14 mouse cellular contexts compared by ENCODE assay signal in genomic region chr7:144786571-144786970, GRCm38 (mm10). TPM values are rescaled to one million over a fixed set of nuclear protein-coding genes. Genes with fewer than 3 reads are reported as not detected.
A peak's percentile ranks its signal among the peaks of the same experiment; 100 is the strongest.
DNase-seq lines count a peak whose midpoint lies in the region; ATAC-seq and TF ChIP-seq lines count a peak whose summit lies in the region.
"Had no signal": no experiment of that assay in that cellular context is flagged by ENCODE, and none has a peak within 500 bp of the region (broad histone marks: within the 10 kb centered on the region; RNA-seq: fewer than 3 reads in every experiment).

No protein-coding gene starts in this region.

- H3K4me1 ChIP-seq in hindbrain, embryonic 11.5 days (replicated peaks; ENCODE audit: control insufficient read depth, insufficient read depth, low read length): no peaks in the 10 kb centered on the region
- H3K4me1 ChIP-seq in hindbrain, embryonic 16.5 days (ENCODE audit: control insufficient read depth, insufficient read depth, low read depth, low read length): no peaks in the 10 kb centered on the region
- H3K4me1 ChIP-seq in embryonic facial prominence, embryonic 12.5 days: no peaks in the 10 kb centered on the region
- H3K4me1 ChIP-seq: midbrain, embryonic 12.5 days had no signal

- H3K4me2 ChIP-seq in hindbrain, embryonic 11.5 days (replicated peaks; ENCODE audit: low read depth, low read length): no peak overlapping the region
- H3K4me2 ChIP-seq in hindbrain, embryonic 16.5 days (ENCODE audit: low read length): no peak overlapping the region
- H3K4me2 ChIP-seq in embryonic facial prominence, embryonic 12.5 days (replicated peaks): no peak overlapping the region
- H3K4me2 ChIP-seq: midbrain, embryonic 12.5 days had no signal

- H3K9ac ChIP-seq in hindbrain, embryonic 11.5 days (ENCODE audit: low read depth, low read length): no peak overlapping the region
- no peak overlapping the region for H3K9ac ChIP-seq in hindbrain, embryonic 16.5 days (ENCODE audit: low read depth, low read length)
- no peak overlapping the region for H3K9ac ChIP-seq in embryonic facial prominence, embryonic 12.5 days
- H3K9ac ChIP-seq: midbrain, embryonic 12.5 days had no signal

- no peak for DNase-seq in hindbrain, embryonic 11.5 days (ENCODE audit: low spot score)
- peak; percentile 93 for DNase-seq in liver
- DNase-seq in spleen, postnatal 4 days (ENCODE audit: low spot score in 2 of 2): peak; percentile 71 to 73
- DNase-seq in layer of hippocampus, postnatal 25 days (ENCODE audit: extremely low spot score in 1 of 2, low spot score in 1 of 2): no peak
- DNase-seq in gastrocnemius, adult 2 months: no peak
- no peak for DNase-seq in cerebellum, adult 9-10 months
- DNase-seq: cerebellum, adult 11 months; gastrocnemius, postnatal 36 days; layer of hippocampus, adult 9-11 months; thymus, postnatal 25 days had no signal

- no peak for TF ChIP-seq CTCF in gastrocnemius, adult 2 months (IDR thresholded peaks at IDR 0.05)

- H3K36me3 ChIP-seq in hindbrain, embryonic 11.5 days (ENCODE audit: control insufficient read depth, insufficient read depth, low read length): no peaks in the 10 kb centered on the region
- no peaks in the 10 kb centered on the region for H3K36me3 ChIP-seq in hindbrain, embryonic 16.5 days (ENCODE audit: control insufficient read depth, insufficient read depth, low read length)
- H3K36me3 ChIP-seq in embryonic facial prominence, embryonic 12.5 days: no peaks in the 10 kb centered on the region
- H3K36me3 ChIP-seq: midbrain, embryonic 12.5 days had no signal

- H3K4me3 ChIP-seq in hindbrain, embryonic 11.5 days (ENCODE audit: low read depth, low read length): no peak overlapping the region
- no peak overlapping the region for H3K4me3 ChIP-seq in hindbrain, embryonic 16.5 days (ENCODE audit: low read length)
- H3K4me3 ChIP-seq in embryonic facial prominence, embryonic 12.5 days: no peak overlapping the region
- no peak overlapping the region for H3K4me3 ChIP-seq in gastrocnemius, adult 2 months
- H3K4me3 ChIP-seq: midbrain, embryonic 12.5 days had no signal

- H3K27ac ChIP-seq in hindbrain, embryonic 11.5 days (ENCODE audit: low read depth, low read length): 0 out of 2 replicates have a peak overlapping the region, but pooled peaks have one; percentile 33
- no peak overlapping the region for H3K27ac ChIP-seq in hindbrain, embryonic 16.5 days (ENCODE audit: low read depth, low read length)
- H3K27ac ChIP-seq in embryonic facial prominence, embryonic 12.5 days: no peak overlapping the region
- no peak overlapping the region for H3K27ac ChIP-seq in gastrocnemius, adult 2 months
- H3K27ac ChIP-seq: midbrain, embryonic 12.5 days had no signal

- WGBS in hindbrain, embryonic 11.5 days: 68% methylated on average over 3 of the region's 3 CpGs
- 71% methylated on average over 3 of the region's 3 CpGs for WGBS in hindbrain, embryonic 16.5 days
- 60% methylated on average over 3 of the region's 3 CpGs for WGBS in embryonic facial prominence, embryonic 12.5 days

- no peaks in the 10 kb centered on the region; the same call in 1 of the 2 replicates for H3K27me3 ChIP-seq in hindbrain, embryonic 11.5 days (ENCODE audit: control insufficient read depth, insufficient read depth, low read length)
- H3K27me3 ChIP-seq in hindbrain, embryonic 16.5 days (replicated peaks; ENCODE audit: control insufficient read depth, insufficient read depth, low read length): no peaks in the 10 kb centered on the region
- H3K27me3 ChIP-seq in embryonic facial prominence, embryonic 12.5 days: peaks cover 12% of the 10 kb centered on the region; the same call in 1 of the 2 replicates

- H3K9me3 ChIP-seq in hindbrain, embryonic 11.5 days (ENCODE audit: control insufficient read depth, low read length): no peaks in the 10 kb centered on the region
- H3K9me3 ChIP-seq in hindbrain, embryonic 16.5 days (ENCODE audit: control insufficient read depth, low read length): no peaks in the 10 kb centered on the region
- H3K9me3 ChIP-seq in embryonic facial prominence, embryonic 12.5 days: no peaks in the 10 kb centered on the region
- H3K9me3 ChIP-seq: midbrain, embryonic 12.5 days had no signal

- no peak for ATAC-seq in hindbrain, embryonic 11.5 days (ENCODE audit: low FRiP score)
- ATAC-seq in hindbrain, embryonic 16.5 days: no peak; the same call in 1 of the 2 replicates
- ATAC-seq in embryonic facial prominence, embryonic 12.5 days (ENCODE audit: insufficient number of reproducible peaks, insufficient read depth, low FRiP score, low TSS enrichment): peak; percentile 53; the same call in 1 of the 2 replicates

- intact Hi-C loops in gastrocnemius, adult 2 months (cut with DNase I): no loop called here

RNA-seq across cellular contexts. Expression of gene Ano1, which starts 34.8 kb away (rescaled TPM):
- polyA plus RNA-seq in hindbrain, embryonic 11.5 days (2014; fragmentation: Nextera tagmentation; extraction: Ambion mirVana): 6.2 and 7.1 TPM in 2 replicates
- polyA plus RNA-seq in hindbrain, embryonic 16.5 days (2015; fragmentation: Nextera tagmentation; extraction: Ambion mirVana): 5.2 and 5.7 TPM in 2 replicates
- polyA plus RNA-seq in embryonic facial prominence, embryonic 12.5 days (2016; fragmentation: Nextera tagmentation; extraction: Ambion mirVana): 10.9 and 15.9 TPM in 2 replicates
- total RNA-seq in layer of hippocampus, postnatal 25 days (2021): 1 to 10 TPM; 2.4 to 4.6 TPM
- total RNA-seq in gastrocnemius, adult 2 months (2021): 1 to 10 TPM; 2.9 to 3.7 TPM

RNA-seq across cellular contexts. Expression of gene Fgf3, which starts 51.3 kb away (rescaled TPM):
- polyA plus RNA-seq in hindbrain, embryonic 11.5 days (2014; fragmentation: Nextera tagmentation; extraction: Ambion mirVana): 0.59 and 1.1 TPM in 2 replicates
- 13.1 and 14.5 TPM in 2 replicates for polyA plus RNA-seq in hindbrain, embryonic 16.5 days (2015; fragmentation: Nextera tagmentation; extraction: Ambion mirVana)
- 0.58 and 1.1 TPM in 2 replicates for polyA plus RNA-seq in embryonic facial prominence, embryonic 12.5 days (2016; fragmentation: Nextera tagmentation; extraction: Ambion mirVana)
- total RNA-seq in layer of hippocampus, postnatal 25 days (2021): not detected
- total RNA-seq in gastrocnemius, adult 2 months (2021): not detected
- total RNA-seq: gastrocnemius, postnatal 36 days had no signal
- polyA plus RNA-seq: intestine, embryonic 14.5 days had no signal

Comparison
In these comparisons a context has a peak if more than half of its experiments do, and no peak if none do; other contexts are left out.
1. DNase-seq: peak in liver (single experiment) and spleen, postnatal 4 days (2 of 2); none in hindbrain, embryonic 11.5 days (single experiment), layer of hippocampus, postnatal 25 days (0 of 2), gastrocnemius, adult 2 months (single experiment) and cerebellum, adult 9-10 months (single experiment).